Mouse (Mus musculus) cerebellum, adult 11 months (tissue): ENCODE measurements at regions not wholly inside any gene's neighbourhood (a gene's known extent, or its start where the extent isn't known, plus 50 kb on each side); places are given as distances from the start of the nearest gene placed in this dataset.

ENCODE experiments used
- DNase-seq: peaks from one replicate; pipeline ENCODE4 v3.0.0; 2022

GRCm38 (mm10) chr5:38972397-38973159, 96.0 kb upstream of the Clnk start:
- DNase-seq, result no peak

- no peak for DNase-seq
These were observed 93.9 kb upstream of the Clnk start for GRCm38 (mm10) chr5:38970497-38970896.

- DNase-seq, result no peak
These were observed 90.4 kb upstream of the Clnk start for GRCm38 (mm10) chr5:38967010-38967409.

- no peak for DNase-seq
These were observed 87.8 kb upstream of the Clnk start for GRCm38 (mm10) chr5:38964445-38964844.

GRCm38 (mm10) chr5:38950520-38951288, 74.1 kb upstream of the Clnk start:
- no peak for DNase-seq

- DNase-seq, result no peak
These were observed 69.5 kb upstream of the Clnk start for GRCm38 (mm10) chr5:38945903-38946686.

- DNase-seq, result no peak
These were observed 55.9 kb upstream of the Clnk start for GRCm38 (mm10) chr5:38932382-38933079.

- DNase-seq, result no peak
These were observed 50.4 kb upstream of the Clnk start for GRCm38 (mm10) chr5:38927051-38927450.
